Mouse (Mus musculus): ENCODE data around the gene Chst11. TPM values are rescaled to one million over a fixed set of nuclear protein-coding genes. Genes with fewer than 3 reads are reported as not detected.
A peak's percentile ranks its signal among the peaks of the same experiment; 100 is the strongest.

The Chst11 gene
- total and polyA plus RNA-seq, 3 experiments, result 3.1 to 10.6 TPM; not detected in 1

DNA sequence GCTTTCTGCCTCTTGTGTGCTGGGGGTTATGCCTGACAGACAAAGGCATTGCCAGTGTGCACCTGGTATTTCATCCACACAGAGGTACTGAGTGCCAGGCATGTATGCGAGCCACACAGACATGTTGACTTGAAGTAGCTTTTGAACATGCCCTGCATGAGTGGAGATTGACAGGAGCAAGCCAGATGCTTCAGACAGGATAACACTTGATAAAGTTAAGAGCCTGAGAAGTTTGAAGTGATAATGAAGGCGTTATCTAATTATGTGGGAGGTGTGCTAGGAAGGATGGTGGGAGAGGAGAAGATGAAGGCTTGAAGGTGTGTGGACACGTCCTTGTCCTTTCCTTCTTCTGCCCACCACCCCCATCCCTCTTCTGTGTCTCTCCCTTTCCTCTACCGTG is 28.7 kb downstream of the Chst11 start (continued):
- TF ChIP-seq E2F4 (IDR thresholded peaks at IDR 0.05; ENCODE audit: borderline replicate concordance, low read depth, low read length) (no peak), BHLHE40 (IDR thresholded peaks at IDR 0.05; ENCODE audit: borderline replicate concordance, low read depth, low read length) (0 out of 2 replicates have a peak, but pooled peaks have one; percentile 23), RAD21 (IDR thresholded peaks at IDR 0.05; ENCODE audit: low read depth, low read length) (no peak), TBP (IDR thresholded peaks at IDR 0.05; ENCODE audit: low read depth, low read length) (no peak), MXI1 (IDR thresholded peaks at IDR 0.05; ENCODE audit: low read depth, low read length) (peak; percentile 69; the same call in 1 of the 2 replicates), CHD1 (IDR thresholded peaks at IDR 0.05; ENCODE audit: low read depth, low read length) (no peak), GATA1 (IDR thresholded peaks at IDR 0.05; ENCODE audit: low read depth, low read length) (peak; percentile 93), SIN3A (IDR thresholded peaks at IDR 0.05; ENCODE audit: low read length) (peak; percentile 58; the same call in 1 of the 2 replicates), NRF1 (IDR thresholded peaks at IDR 0.05; ENCODE audit: insufficient read depth, low read depth, low read length, poor library complexity, severe bottlenecking) (no peak), MAFK (IDR thresholded peaks at IDR 0.05; ENCODE audit: borderline replicate concordance, low read depth, low read length) (peak; percentile 34; the same call in 1 of the 2 replicates), EP300 (IDR thresholded peaks at IDR 0.05; ENCODE audit: low read depth in 1 of 2, low read length in 2 of 2) (peak; percentile 71 to 84), ZNF384 (IDR thresholded peaks at IDR 0.05; ENCODE audit: low read depth, low read length) (no peak), UBTF (IDR thresholded peaks at IDR 0.05; ENCODE audit: borderline replicate concordance, insufficient read depth, low read depth, low read length) (no peak), ZC3H11A (IDR thresholded peaks at IDR 0.05; ENCODE audit: low read depth, low read length) (no peak), TCF12 (IDR thresholded peaks at IDR 0.05; ENCODE audit: low read depth, low read length) (peak; percentile 87), ETS1 (IDR thresholded peaks at IDR 0.05; ENCODE audit: low read depth, low read length) (peak; percentile 77), MEF2A (IDR thresholded peaks at IDR 0.05; ENCODE audit: extremely low read depth, insufficient replicate concordance, low read depth, low read length, poor library complexity, severe bottlenecking) (no peak), USF1 (IDR thresholded peaks at IDR 0.05; ENCODE audit: low read depth, low read length) (no peak), POLR2A (IDR thresholded peaks at IDR 0.05; ENCODE audit: control insufficient read depth in 1 of 2, insufficient read depth in 1 of 2, low read depth in 1 of 2, low read length in 2 of 2, poor library complexity in 1 of 2) (no peak)

DNA sequence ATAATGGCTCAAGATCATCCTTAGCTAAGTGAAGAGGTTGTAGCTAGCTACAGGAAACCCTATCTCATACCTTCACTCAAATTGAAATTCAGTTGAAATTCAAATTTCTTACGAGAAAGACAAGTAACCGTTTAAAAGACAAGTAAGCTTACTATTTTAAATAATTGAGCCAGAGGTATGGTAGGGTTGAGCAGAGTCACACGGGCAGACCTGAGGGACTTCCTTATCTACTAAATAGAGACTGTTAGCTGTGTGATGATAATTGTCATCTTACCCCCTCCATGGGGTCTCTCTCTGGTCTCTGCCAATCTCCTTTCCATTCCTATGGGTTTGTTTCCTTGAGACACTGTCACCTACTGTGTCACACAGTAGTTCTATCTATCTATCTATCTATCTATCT is 30.6 kb downstream of the Chst11 start:
- peaks cover 0 to 45% of the 10 kb centered on the region in 2 experiments; a peak in 2 of 4 replicates for H3K36me3 ChIP-seq (ENCODE audit: control insufficient read depth in 1 of 2, insufficient read depth in 2 of 2, low read length in 2 of 2)
- H3K27me3 ChIP-seq (ENCODE audit: control insufficient read depth in 1 of 2, insufficient read depth in 2 of 2, low read length in 2 of 2), result no peaks in the 10 kb centered on the region
- DNase-seq (ENCODE audit: low read depth, low spot score), result peak; percentile 40
- H3K27ac ChIP-seq (ENCODE audit: control insufficient read depth, low read depth, low read length), result peak overlapping the region; percentile 64
- TF ChIP-seq TBP (IDR thresholded peaks at IDR 0.05; ENCODE audit: low read depth, low read length) (no peak), RCOR1 (IDR thresholded peaks at IDR 0.05; ENCODE audit: low read depth, low read length) (0 out of 2 replicates have a peak, but pooled peaks have one; percentile 34), ETS1 (IDR thresholded peaks at IDR 0.05; ENCODE audit: low read depth, low read length) (0 out of 2 replicates have a peak, but pooled peaks have one; percentile 21), MYB (IDR thresholded peaks at IDR 0.05; ENCODE audit: low read depth, low read length) (no peak), ZC3H11A (IDR thresholded peaks at IDR 0.05; ENCODE audit: low read depth, low read length) (no peak), TCF12 (IDR thresholded peaks at IDR 0.05; ENCODE audit: low read depth, low read length) (peak; percentile 31), EP300 (IDR thresholded peaks at IDR 0.05; ENCODE audit: low read depth in 1 of 2, low read length in 2 of 2) (peak; percentile 59 to 65), USF1 (IDR thresholded peaks at IDR 0.05; ENCODE audit: low read depth, low read length) (peak; percentile 29; the same call in 1 of the 2 replicates)
- H3K9ac ChIP-seq (ENCODE audit: control insufficient read depth, low read depth, low read length, poor library complexity, severe bottlenecking), result no peak overlapping the region
- H3K4me1 ChIP-seq (ENCODE audit: control insufficient read depth in 1 of 2, insufficient read depth in 2 of 2, low read length in 2 of 2), result peaks cover 24 to 59% of the 10 kb centered on the region in 2 experiments
- H3K4me3 ChIP-seq (ENCODE audit: control insufficient read depth in 1 of 2, insufficient read depth in 1 of 2, low read depth in 2 of 2, low read length in 2 of 2), result no peak overlapping the region
- no peaks in the 10 kb centered on the region for H3K9me3 ChIP-seq (replicated peaks; ENCODE audit: insufficient read depth, low read length)
- peaks cover 11% of the 10 kb centered on the region for H3K79me2 ChIP-seq (ENCODE audit: control insufficient read depth, insufficient read depth, low read length, poor library complexity)
